Mouse (Mus musculus): ENCODE results near the gene Siah2. TPM values are rescaled to one million over a fixed set of nuclear protein-coding genes. Genes with fewer than 3 reads are reported as not detected.

The Siah2 gene
- polyA plus RNA-seq, 1 experiment from 2014 or later, result 3.0 TPM

- Histone ChIP-seq H3K36me3 (replicated peaks) (no peaks in the 10 kb centered on the region), H3K27me3 (no peaks in the 10 kb centered on the region), H3K4me3 (replicated peaks) (no peak overlapping the region), H3K27ac (replicated peaks) (no peak overlapping the region), H3K9ac (no peak overlapping the region), H3K4me1 (replicated peaks) (no peaks in the 10 kb centered on the region), H3K4me2 (no peak overlapping the region), H3K9me3 (replicated peaks) (no peaks in the 10 kb centered on the region)
- ATAC-seq (ENCODE audit: insufficient read depth), result no peak
- WGBS (ENCODE audit: insufficient replicate concordance), result 68% methylated on average over 7 of the region's 7 CpGs
Measured at GRCm38 (mm10) chr3:58663970-58664369, 28.2 kb downstream of the Siah2 start.

GRCm38 (mm10) chr3:58660636-58661035, 31.6 kb downstream of the Siah2 start:
- Histone ChIP-seq H3K4me2 (no peak overlapping the region), H3K4me1 (replicated peaks) (no peaks in the 10 kb centered on the region), H3K4me3 (replicated peaks) (no peak overlapping the region), H3K27ac (replicated peaks) (no peak overlapping the region), H3K9ac (no peak overlapping the region), H3K27me3 (no peaks in the 10 kb centered on the region), H3K9me3 (replicated peaks) (no peaks in the 10 kb centered on the region), H3K36me3 (replicated peaks) (no peaks in the 10 kb centered on the region)
- WGBS (ENCODE audit: insufficient replicate concordance), result 72% methylated on average over 4 of the region's 4 CpGs
- no peak for ATAC-seq (ENCODE audit: insufficient read depth)

GRCm38 (mm10) chr3:58657356-58657755, 34.8 kb downstream of the Siah2 start:
- no peaks in the 10 kb centered on the region for H3K9me3 ChIP-seq (replicated peaks)
- no peaks in the 10 kb centered on the region for H3K4me1 ChIP-seq (replicated peaks)
- no peak for ATAC-seq (ENCODE audit: insufficient read depth)
- H3K4me2 ChIP-seq, result no peak overlapping the region
- WGBS (ENCODE audit: insufficient replicate concordance), result 13% methylated on average over 2 of the region's 2 CpGs
- no peaks in the 10 kb centered on the region for H3K27me3 ChIP-seq
- H3K36me3 ChIP-seq (replicated peaks), result no peaks in the 10 kb centered on the region
- H3K27ac ChIP-seq (replicated peaks), result no peak overlapping the region
- H3K9ac ChIP-seq, result no peak overlapping the region
- no peak overlapping the region for H3K4me3 ChIP-seq (replicated peaks)

GRCm38 (mm10) chr3:58655362-58656130, 36.7 kb downstream of the Siah2 start:
- no peak overlapping the region for H3K27ac ChIP-seq (replicated peaks)
- H3K4me3 ChIP-seq (replicated peaks), result no peak overlapping the region
- H3K4me1 ChIP-seq (replicated peaks), result no peaks in the 10 kb centered on the region
- no peaks in the 10 kb centered on the region for H3K27me3 ChIP-seq
- 49% methylated on average over 17 of the region's 17 CpGs for WGBS (ENCODE audit: insufficient replicate concordance)
- H3K9me3 ChIP-seq (replicated peaks), result no peaks in the 10 kb centered on the region
- H3K4me2 ChIP-seq, result peak overlapping the region; percentile 23; the same call in 1 of the 2 replicates
- ATAC-seq (ENCODE audit: insufficient read depth), result no peak
- H3K36me3 ChIP-seq (replicated peaks), result no peaks in the 10 kb centered on the region
- no peak overlapping the region for H3K9ac ChIP-seq

GRCm38 (mm10) chr3:58653907-58654306, 38.3 kb downstream of the Siah2 start:
- no peak overlapping the region for H3K27ac ChIP-seq (replicated peaks)
- no peaks in the 10 kb centered on the region for H3K9me3 ChIP-seq (replicated peaks)
- H3K27me3 ChIP-seq, result no peaks in the 10 kb centered on the region
- no peak overlapping the region for H3K4me3 ChIP-seq (replicated peaks)
- no peaks in the 10 kb centered on the region for H3K36me3 ChIP-seq (replicated peaks)
- no peaks in the 10 kb centered on the region for H3K4me1 ChIP-seq (replicated peaks)
- no peak overlapping the region for H3K9ac ChIP-seq
- ATAC-seq (ENCODE audit: insufficient read depth), result no peak
- WGBS (ENCODE audit: insufficient replicate concordance), result 36% methylated on average over 5 of the region's 5 CpGs
- H3K4me2 ChIP-seq, result no peak overlapping the region

GRCm38 (mm10) chr3:58650328-58650727, 41.9 kb downstream of the Siah2 start:
- Histone ChIP-seq H3K4me1 (replicated peaks) (no peaks in the 10 kb centered on the region), H3K9ac (no peak overlapping the region), H3K27me3 (no peaks in the 10 kb centered on the region), H3K9me3 (replicated peaks) (no peaks in the 10 kb centered on the region), H3K27ac (replicated peaks) (no peak overlapping the region), H3K4me2 (no peak overlapping the region), H3K4me3 (replicated peaks) (no peak overlapping the region), H3K36me3 (replicated peaks) (no peaks in the 10 kb centered on the region)
- WGBS (ENCODE audit: insufficient replicate concordance), result 21% methylated on average over 4 of the region's 4 CpGs
- ATAC-seq (ENCODE audit: insufficient read depth), result no peak

GRCm38 (mm10) chr3:58647179-58647578, 45.0 kb downstream of the Siah2 start:
- H3K36me3 ChIP-seq (replicated peaks), result no peaks in the 10 kb centered on the region
- WGBS (ENCODE audit: insufficient replicate concordance), result 54% methylated on average over 2 of the region's 2 CpGs
- no peak overlapping the region for H3K9ac ChIP-seq
- no peak for ATAC-seq (ENCODE audit: insufficient read depth)
- no peaks in the 10 kb centered on the region for H3K4me1 ChIP-seq (replicated peaks)
- H3K4me3 ChIP-seq (replicated peaks), result no peak overlapping the region
- no peaks in the 10 kb centered on the region for H3K9me3 ChIP-seq (replicated peaks)
- no peak overlapping the region for H3K4me2 ChIP-seq
- H3K27me3 ChIP-seq, result no peaks in the 10 kb centered on the region
- H3K27ac ChIP-seq (replicated peaks), result no peak overlapping the region

- H3K4me1 ChIP-seq (replicated peaks), result no peaks in the 10 kb centered on the region
- ATAC-seq (ENCODE audit: insufficient read depth), result no peak
- 60% methylated on average over 4 of the region's 4 CpGs for WGBS (ENCODE audit: insufficient replicate concordance)
- H3K27me3 ChIP-seq, result no peaks in the 10 kb centered on the region
- no peaks in the 10 kb centered on the region for H3K9me3 ChIP-seq (replicated peaks)
- H3K27ac ChIP-seq (replicated peaks), result no peak overlapping the region
- no peak overlapping the region for H3K4me2 ChIP-seq
- H3K36me3 ChIP-seq (replicated peaks), result no peaks in the 10 kb centered on the region
- H3K4me3 ChIP-seq (replicated peaks), result no peak overlapping the region
- no peak overlapping the region for H3K9ac ChIP-seq
Measured at GRCm38 (mm10) chr3:58646180-58646579, 46.0 kb downstream of the Siah2 start.

GRCm38 (mm10) chr3:58636406-58637295, 55.5 kb downstream of the Siah2 start, which contains the start of gene Erich6:
Gene Erich6 (minus strand): TSS chr3:58637207.
- H3K27ac ChIP-seq (replicated peaks), result no peak within 1 kb of the TSS
- peak within 1 kb of the TSS; percentile 47 for H3K4me3 ChIP-seq (replicated peaks)
- no peaks in the 10 kb centered on the region for H3K27me3 ChIP-seq
- H3K4me1 ChIP-seq (replicated peaks), result no peaks in the 10 kb centered on the region; the same call in 1 of the 2 replicates
- peak within 1 kb of the TSS; percentile 15; the same call in 1 of the 2 replicates for H3K9ac ChIP-seq
- H3K9me3 ChIP-seq (replicated peaks), result no peaks in the 10 kb centered on the region
- under 1% methylated on average over 34 of the region's 34 CpGs for WGBS (ENCODE audit: insufficient replicate concordance)
- ATAC-seq (ENCODE audit: insufficient read depth), result no peak
- peak within 1 kb of the TSS; percentile 76 for H3K4me2 ChIP-seq
- H3K36me3 ChIP-seq (replicated peaks), result no peaks in the 10 kb centered on the region

GRCm38 (mm10) chr3:58631693-58632092, 60.5 kb downstream of the Siah2 start:
- Histone ChIP-seq H3K27ac (replicated peaks) (no peak overlapping the region), H3K9ac (no peak overlapping the region), H3K4me2 (no peak overlapping the region), H3K27me3 (no peaks in the 10 kb centered on the region), H3K4me3 (replicated peaks) (no peak overlapping the region), H3K36me3 (replicated peaks) (no peaks in the 10 kb centered on the region), H3K9me3 (replicated peaks) (no peaks in the 10 kb centered on the region), H3K4me1 (replicated peaks) (no peaks in the 10 kb centered on the region; the same call in 1 of the 2 replicates)
- 56% methylated on average over 2 of the region's 2 CpGs for WGBS (ENCODE audit: insufficient replicate concordance)
- no peak for ATAC-seq (ENCODE audit: insufficient read depth)

GRCm38 (mm10) chr3:58624981-58625380, 67.2 kb downstream of the Siah2 start:
- no peaks in the 10 kb centered on the region for H3K36me3 ChIP-seq (replicated peaks)
- no peak for ATAC-seq (ENCODE audit: insufficient read depth)
- 73% methylated on average over 4 of the region's 4 CpGs for WGBS (ENCODE audit: insufficient replicate concordance)
- H3K9ac ChIP-seq, result no peak overlapping the region
- H3K4me2 ChIP-seq, result no peak overlapping the region
- H3K27ac ChIP-seq (replicated peaks), result no peak overlapping the region
- no peaks in the 10 kb centered on the region for H3K27me3 ChIP-seq
- H3K4me1 ChIP-seq (replicated peaks), result no peaks in the 10 kb centered on the region
- no peak overlapping the region for H3K4me3 ChIP-seq (replicated peaks)
- H3K9me3 ChIP-seq (replicated peaks), result no peaks in the 10 kb centered on the region
